Comparison of ENCODE assay signal across 8 mouse cellular contexts in the genomic region with DNA sequence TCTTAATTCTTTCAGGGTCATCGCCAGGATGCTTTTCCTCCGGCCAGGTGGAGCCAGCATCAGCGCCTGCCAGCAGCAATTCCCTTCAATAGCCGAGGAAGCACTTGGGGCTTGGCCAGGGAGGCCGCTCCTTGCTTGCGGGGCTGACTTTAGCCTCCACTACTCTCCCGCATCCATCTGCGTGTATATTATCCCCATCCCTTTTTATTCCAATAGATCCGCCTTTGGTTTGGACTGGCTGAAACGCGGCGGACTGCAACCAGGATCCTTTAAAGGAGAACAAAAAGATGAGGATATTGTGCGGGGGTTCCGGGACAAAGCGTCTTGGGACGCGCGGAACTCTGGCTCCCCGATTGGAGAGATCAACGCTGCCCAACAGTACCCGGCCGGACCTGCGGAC.
DNase-seq lines count a peak whose midpoint lies in the region; ATAC-seq and TF ChIP-seq lines count a peak whose summit lies in the region.

No protein-coding gene starts in this region.

- peak overlapping the region; percentile 100 for H3K27ac ChIP-seq in hindbrain, embryonic 15.5 days (replicated peaks)
- peak overlapping the region; percentile 100 for H3K27ac ChIP-seq in neural tube, embryonic 13.5 days (replicated peaks)
- no peak overlapping the region for H3K27ac ChIP-seq in thymus, adult 2 months (ENCODE audit: control insufficient read depth, insufficient read depth, low read length)

- H3K9ac ChIP-seq in hindbrain, embryonic 15.5 days: peak overlapping the region; percentile 98
- H3K9ac ChIP-seq in neural tube, embryonic 13.5 days: peak overlapping the region; percentile 99

- WGBS in hindbrain, embryonic 15.5 days: under 1% methylated on average over 23 of the region's 23 CpGs
- WGBS in neural tube, embryonic 13.5 days: under 1% methylated on average over 23 of the region's 23 CpGs
- WGBS in thymus, adult 2 months: 12% methylated on average over 23 of the region's 23 CpGs

- no peaks in the 10 kb centered on the region; the same call in 1 of the 2 replicates for H3K36me3 ChIP-seq in hindbrain, embryonic 15.5 days
- H3K36me3 ChIP-seq in neural tube, embryonic 13.5 days: peaks cover 30% of the 10 kb centered on the region
- H3K36me3 ChIP-seq in thymus, adult 2 months (ENCODE audit: control insufficient read depth, insufficient read depth, low read length): no peaks in the 10 kb centered on the region

- DNase-seq in layer of hippocampus, postnatal 10 days (ENCODE audit: low spot score in 2 of 2): peak; percentile 34 to 57
- DNase-seq in layer of hippocampus, adult 9-11 months: no peak
- peak; percentile 74 to 80 for DNase-seq in cerebellum, postnatal 36 days
- no peak for DNase-seq in spleen, adult 12 weeks (ENCODE audit: low spot score)
- DNase-seq in thymus, adult 2 months: no peak

- H3K4me1 ChIP-seq in hindbrain, embryonic 15.5 days (replicated peaks): peaks cover 31% of the 10 kb centered on the region
- H3K4me1 ChIP-seq in neural tube, embryonic 13.5 days (replicated peaks): peaks cover 41% of the 10 kb centered on the region
- peaks cover 5% of the 10 kb centered on the region; the same call in 1 of the 2 replicates for H3K4me1 ChIP-seq in thymus, adult 2 months (replicated peaks; ENCODE audit: control insufficient read depth, insufficient read depth, low read length)

- H3K27me3 ChIP-seq in hindbrain, embryonic 15.5 days: no peaks in the 10 kb centered on the region
- no peaks in the 10 kb centered on the region; the same call in 1 of the 2 replicates for H3K27me3 ChIP-seq in neural tube, embryonic 13.5 days
- peaks cover 29% of the 10 kb centered on the region for H3K27me3 ChIP-seq in thymus, adult 2 months (ENCODE audit: control insufficient read depth, insufficient read depth, low read length)

- no peak for TF ChIP-seq CTCF in thymus, adult 2 months (IDR thresholded peaks at IDR 0.05; ENCODE audit: borderline replicate concordance, control insufficient read depth, extremely low read depth, insufficient read depth, low read length, poor library complexity)

- no peak for ATAC-seq in hindbrain, embryonic 15.5 days (ENCODE audit: low FRiP score, low read depth)
- no peak for ATAC-seq in neural tube, embryonic 13.5 days (ENCODE audit: low read depth)
- ATAC-seq in CD4-positive, CD25-positive, alpha-beta regulatory T cell, adult 4 months: no peak

- TF ChIP-seq POLR2A in thymus, adult 2 months (IDR thresholded peaks at IDR 0.05; ENCODE audit: control insufficient read depth, extremely low read depth, insufficient read depth, low read length, poor library complexity): no peak

- peak overlapping the region; percentile 96 for H3K4me2 ChIP-seq in hindbrain, embryonic 15.5 days
- peak overlapping the region; percentile 93 for H3K4me2 ChIP-seq in neural tube, embryonic 13.5 days

- H3K9me3 ChIP-seq in hindbrain, embryonic 15.5 days: no peaks in the 10 kb centered on the region
- no peaks in the 10 kb centered on the region for H3K9me3 ChIP-seq in neural tube, embryonic 13.5 days

- peak overlapping the region; percentile 52 for H3K4me3 ChIP-seq in hindbrain, embryonic 15.5 days
- peak overlapping the region; percentile 82 for H3K4me3 ChIP-seq in neural tube, embryonic 13.5 days
- no peak overlapping the region for H3K4me3 ChIP-seq in thymus, adult 2 months (ENCODE audit: control insufficient read depth, insufficient read depth, low read length)

Comparison
In these comparisons a context has a peak if more than half of its experiments do, and no peak if none do; other contexts are left out.
1. DNase-seq: peak in layer of hippocampus, postnatal 10 days (2 of 2) and cerebellum, postnatal 36 days (2 of 2); none in layer of hippocampus, adult 9-11 months (single experiment), spleen, adult 12 weeks (single experiment) and thymus, adult 2 months (single experiment).